In the genomic region with DNA sequence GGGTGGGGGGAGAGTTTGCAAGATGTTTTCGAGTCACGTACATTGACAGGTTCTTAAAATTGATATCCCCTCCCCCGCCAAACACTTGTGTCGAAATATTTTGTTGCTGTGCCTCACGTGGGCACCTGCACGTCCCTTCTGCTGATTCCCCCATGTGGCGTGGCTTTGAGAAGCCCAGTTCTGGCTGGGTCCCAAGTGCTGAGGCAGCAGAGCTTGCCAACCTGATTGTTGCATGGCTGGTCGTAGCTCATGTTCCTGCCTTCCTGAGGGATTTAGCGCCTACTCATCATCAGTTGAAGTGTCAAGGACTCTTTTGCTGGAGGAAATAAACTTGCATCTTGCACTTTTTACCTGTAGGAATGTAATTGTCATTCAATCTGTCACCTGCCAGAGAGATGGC, we compare ENCODE assay signal across 16 mouse cellular contexts.
DNase-seq lines count a peak whose midpoint lies in the region; ATAC-seq and TF ChIP-seq lines count a peak whose summit lies in the region.
"Had no signal": no experiment of that assay in that cellular context is flagged by ENCODE, and none has a peak within 500 bp of the region (broad histone marks: within the 10 kb centered on the region; RNA-seq: fewer than 3 reads in every experiment).

No protein-coding gene starts in this region.

- WGBS in heart, embryonic 16.5 days: 46% methylated on average over 9 of the region's 9 CpGs
- 65% methylated on average over 9 of the region's 9 CpGs for WGBS in heart, embryonic 11.5 days (ENCODE audit: insufficient replicate concordance)
- WGBS in kidney, adult 2 months: 55% methylated on average over 9 of the region's 9 CpGs
- WGBS in kidney, embryonic 16.5 days: 60% methylated on average over 9 of the region's 9 CpGs

- no peaks in the 10 kb centered on the region for H3K36me3 ChIP-seq in heart, embryonic 16.5 days (ENCODE audit: control insufficient read depth, insufficient read depth)
- no peaks in the 10 kb centered on the region for H3K36me3 ChIP-seq in heart, embryonic 11.5 days (ENCODE audit: control insufficient read depth, insufficient read depth, low read length)
- no peaks in the 10 kb centered on the region for H3K36me3 ChIP-seq in kidney, adult 2 months (ENCODE audit: control insufficient read depth, insufficient read depth, low read length)
- no peaks in the 10 kb centered on the region for H3K36me3 ChIP-seq in kidney, embryonic 16.5 days (ENCODE audit: insufficient read depth, low read length)
- H3K36me3 ChIP-seq: limb, embryonic 10.5 days; midbrain, embryonic 12.5 days had no signal

- ATAC-seq in heart, embryonic 16.5 days (replicated peaks; ENCODE audit: extremely low read depth, insufficient read depth, low FRiP score): peak; percentile 61
- no peak for ATAC-seq in heart, embryonic 11.5 days (replicated peaks; ENCODE audit: insufficient number of reproducible peaks, low FRiP score, low TSS enrichment)
- no peak for ATAC-seq in kidney, embryonic 16.5 days (ENCODE audit: low FRiP score, low TSS enrichment)
- ATAC-seq: forebrain, postnatal 0 days had no signal

- peaks cover 3% of the 10 kb centered on the region for H3K4me1 ChIP-seq in heart, embryonic 16.5 days (ENCODE audit: control insufficient read depth, insufficient read depth, low read length)
- H3K4me1 ChIP-seq in heart, embryonic 11.5 days (ENCODE audit: control insufficient read depth, insufficient read depth, low read length): peaks cover 8% of the 10 kb centered on the region
- H3K4me1 ChIP-seq in kidney, adult 2 months (ENCODE audit: control insufficient read depth, insufficient read depth, low read length): no peaks in the 10 kb centered on the region
- H3K4me1 ChIP-seq in kidney, embryonic 16.5 days (ENCODE audit: insufficient read depth, low read length): no peaks in the 10 kb centered on the region
- H3K4me1 ChIP-seq: limb, embryonic 10.5 days had no signal

- H3K4me3 ChIP-seq in heart, embryonic 16.5 days (ENCODE audit: low read length): no peak overlapping the region
- H3K4me3 ChIP-seq in heart, embryonic 11.5 days (ENCODE audit: low read depth, low read length): no peak overlapping the region
- no peak overlapping the region for H3K4me3 ChIP-seq in kidney, adult 2 months (ENCODE audit: insufficient read depth, low read depth, low read length)
- no peak overlapping the region for H3K4me3 ChIP-seq in kidney, embryonic 16.5 days (ENCODE audit: low read length)
- H3K4me3 ChIP-seq: limb, embryonic 10.5 days; midbrain, embryonic 12.5 days had no signal

- no peak for TF ChIP-seq POLR2A in kidney, adult 2 months (IDR thresholded peaks at IDR 0.05; ENCODE audit: low read depth, low read length)

- H3K27me3 ChIP-seq in heart, embryonic 16.5 days (ENCODE audit: control insufficient read depth, insufficient read depth, low read length): 0 out of 2 replicates have a peak, but pooled peaks cover 2% of the 10 kb centered on the region
- no peaks in the 10 kb centered on the region; the same call in 1 of the 2 replicates for H3K27me3 ChIP-seq in heart, embryonic 11.5 days (ENCODE audit: control insufficient read depth, insufficient read depth, low read length)
- H3K27me3 ChIP-seq in kidney, adult 2 months (replicated peaks; ENCODE audit: control insufficient read depth, insufficient read depth, low read length): no peaks in the 10 kb centered on the region
- no peaks in the 10 kb centered on the region for H3K27me3 ChIP-seq in kidney, embryonic 16.5 days (ENCODE audit: insufficient read depth, low read length)

- TF ChIP-seq CTCF in kidney, adult 2 months (conservative IDR thresholded peaks at IDR 0.05; ENCODE audit: insufficient read depth, insufficient read length, low read depth, low read length): no peak

- H3K9me3 ChIP-seq in heart, embryonic 16.5 days (replicated peaks; ENCODE audit: control insufficient read depth, low read length): no peaks in the 10 kb centered on the region
- no peaks in the 10 kb centered on the region for H3K9me3 ChIP-seq in heart, embryonic 11.5 days (replicated peaks; ENCODE audit: control insufficient read depth, low read length)
- no peaks in the 10 kb centered on the region for H3K9me3 ChIP-seq in kidney, embryonic 16.5 days (ENCODE audit: low read length)
- H3K9me3 ChIP-seq: limb, embryonic 10.5 days; midbrain, embryonic 12.5 days had no signal

- no peak overlapping the region for H3K4me2 ChIP-seq in heart, embryonic 16.5 days (ENCODE audit: low read depth, low read length)
- H3K4me2 ChIP-seq in heart, embryonic 11.5 days: no peak overlapping the region
- no peak overlapping the region for H3K4me2 ChIP-seq in kidney, embryonic 16.5 days (replicated peaks; ENCODE audit: low read depth, low read length)
- H3K4me2 ChIP-seq: liver, embryonic 11.5 days; midbrain, embryonic 12.5 days had no signal

- H3K27ac ChIP-seq in heart, embryonic 16.5 days (ENCODE audit: low read length): no peak overlapping the region
- no peak overlapping the region for H3K27ac ChIP-seq in heart, embryonic 11.5 days (ENCODE audit: low read depth, low read length)
- no peak overlapping the region for H3K27ac ChIP-seq in kidney, adult 2 months (ENCODE audit: insufficient read depth, low read depth, low read length)
- H3K27ac ChIP-seq in kidney, embryonic 16.5 days (ENCODE audit: low read length): no peak overlapping the region
- H3K27ac ChIP-seq: limb, embryonic 10.5 days; macrophage; midbrain, embryonic 12.5 days had no signal

- no peak overlapping the region for H3K9ac ChIP-seq in heart, embryonic 16.5 days (ENCODE audit: low read length)
- no peak overlapping the region for H3K9ac ChIP-seq in heart, embryonic 11.5 days (ENCODE audit: low read depth, low read length)
- no peak overlapping the region for H3K9ac ChIP-seq in kidney, embryonic 16.5 days (replicated peaks; ENCODE audit: low read length)
- H3K9ac ChIP-seq: forebrain, postnatal 0 days; midbrain, embryonic 12.5 days had no signal

- DNase-seq in cerebellum, postnatal 10 days: peak; percentile 76 to 77
- DNase-seq in cerebellum, adult 9-10 months: no peak
- DNase-seq in kidney, adult 2 months: peak; percentile 48
- DNase-seq in kidney, postnatal 25 days: peak; percentile 59 to 69
- DNase-seq: adrenal gland, postnatal 14 days; forebrain, postnatal 0 days; heart, adult 11 months; lung, adult 2 months; thymus, postnatal 25 days had no signal
